Mouse (Mus musculus) cortical plate, adult 2 months (tissue): Measurements from ENCODE around the gene Hebp2.
"Not testable (repeated sequence)": the region's sequence is repeated elsewhere in the genome, so short reads cannot be mapped to it uniquely, and the experiment has no call there.

Source experiments
- CTCF ChIP-seq: fragments of 200-500 bp; IDR thresholded peaks from 2 replicates; pipeline ENCODE4 v1.5.1; 2011; ENCODE audit warnings: mild to moderate bottlenecking, control low read depth, low read length; ENCODE audit not compliant: insufficient read depth; ENCODE audit errors: extremely low read depth
- POLR2A ChIP-seq: fragments of 200-500 bp; IDR thresholded peaks from 2 replicates; pipeline ENCODE4 v1.6.1; 2011; ENCODE audit warnings: mild to moderate bottlenecking, low read length, control low read depth; ENCODE audit not compliant: insufficient read depth; ENCODE audit errors: extremely low read depth

GRCm38 (mm10) chr10:18559076-18559475 is 13.2 kb upstream of the Hebp2 start:
- not testable (repeated sequence) for TF ChIP-seq CTCF, POLR2A
